Mouse (Mus musculus) R1 (cell line): Measurements from ENCODE around the gene Patl2.
A peak's percentile ranks its signal among the peaks of the same experiment; 100 is the strongest.
"Not testable (repeated sequence)": the region's sequence is repeated elsewhere in the genome, so short reads cannot be mapped to it uniquely, and the experiment has no call there.

Source experiments
- DNase-seq: peaks from one replicate; pipeline ENCODE4 v3.0.0-alpha.2; 2018; ENCODE audit warnings: low read depth, low spot score

The Patl2 gene

DNA sequence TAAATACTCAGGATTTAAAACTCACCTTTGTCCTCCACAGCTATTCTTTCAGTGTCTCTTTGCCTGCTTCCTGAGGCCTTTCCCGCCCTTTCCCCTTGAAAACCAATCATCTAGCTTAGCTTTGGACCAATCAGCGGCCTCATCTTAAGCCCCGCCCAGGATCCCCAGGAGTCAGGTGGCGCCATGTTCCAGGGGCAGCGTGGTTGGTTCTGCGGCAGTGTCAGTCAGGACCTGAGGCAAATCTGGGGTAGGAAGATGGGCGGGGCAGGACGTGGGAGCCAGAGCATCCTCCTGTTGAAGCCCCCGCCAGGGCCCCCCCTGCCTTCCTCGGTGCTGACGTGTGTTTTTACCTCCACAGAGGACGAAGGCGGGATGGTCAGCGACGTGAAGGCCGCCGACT lies at the start of gene Patl2, which contains the start of gene Terb2:
Gene Patl2 (minus strand): TSS at position 84 of the 400 bp plus-strand sequence.
Gene Terb2 (plus strand): TSS at position 167 of the 400 bp plus-strand sequence.
- DNase-seq = peak; percentile 97

DNA sequence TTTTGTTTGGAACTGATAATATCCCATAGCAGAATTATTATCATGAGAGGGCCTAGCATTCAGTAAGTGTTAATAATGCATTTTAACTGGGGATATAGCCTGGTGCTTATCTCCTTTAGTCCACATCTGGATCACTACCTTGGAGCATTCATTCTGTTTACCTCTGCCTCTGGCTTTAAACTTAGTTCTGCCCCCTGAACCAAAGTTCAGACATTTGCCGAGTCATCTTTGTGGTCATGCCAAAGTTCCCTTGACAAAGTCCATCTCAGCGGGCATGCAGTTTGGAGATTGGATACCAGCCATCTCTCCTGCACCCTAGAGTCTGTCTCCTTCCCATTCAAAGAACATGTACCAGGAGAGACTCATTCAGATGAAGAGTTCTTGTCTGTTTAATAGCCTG lies 49.4 kb upstream of the Patl2 start:
- no peak for DNase-seq

DNA sequence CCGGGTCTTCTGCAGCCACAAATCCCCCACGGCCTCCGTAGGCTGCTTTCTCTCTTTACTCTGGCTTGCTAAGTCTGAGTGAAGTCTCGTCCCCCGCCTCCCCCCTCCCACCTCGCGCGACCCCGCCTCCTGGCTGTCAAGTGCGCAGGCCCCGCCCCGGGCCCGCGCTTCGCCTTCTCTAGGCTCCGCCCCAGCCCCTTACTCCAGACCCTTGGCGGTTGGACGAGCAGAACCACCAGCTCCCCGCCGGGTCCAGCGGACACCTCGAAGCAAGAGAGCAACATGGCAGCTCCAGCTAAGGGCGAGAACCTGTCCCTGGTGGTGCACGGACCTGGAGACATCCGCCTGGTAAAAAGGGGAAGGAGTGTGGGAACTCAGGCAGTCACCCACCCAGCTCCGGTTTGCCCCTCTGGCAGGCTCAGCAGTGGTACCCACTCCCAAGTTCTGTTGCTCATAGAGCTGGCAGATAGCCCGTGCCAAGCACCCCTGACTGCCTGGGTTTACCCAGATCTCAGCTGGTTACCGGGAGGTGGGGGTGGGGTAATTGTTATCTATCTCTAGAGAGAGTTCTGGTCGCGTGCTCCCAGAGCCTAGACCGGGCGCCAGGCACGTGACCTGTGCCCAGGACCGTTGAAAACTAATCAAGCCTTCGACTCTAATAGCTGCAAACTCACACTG lies 48.8 kb upstream of the Patl2 start, which contains the start of gene Sord:
Gene Sord (plus strand): TSS at position 139 of the 678 bp plus-strand sequence.
- peak; percentile 88 for DNase-seq

DNA sequence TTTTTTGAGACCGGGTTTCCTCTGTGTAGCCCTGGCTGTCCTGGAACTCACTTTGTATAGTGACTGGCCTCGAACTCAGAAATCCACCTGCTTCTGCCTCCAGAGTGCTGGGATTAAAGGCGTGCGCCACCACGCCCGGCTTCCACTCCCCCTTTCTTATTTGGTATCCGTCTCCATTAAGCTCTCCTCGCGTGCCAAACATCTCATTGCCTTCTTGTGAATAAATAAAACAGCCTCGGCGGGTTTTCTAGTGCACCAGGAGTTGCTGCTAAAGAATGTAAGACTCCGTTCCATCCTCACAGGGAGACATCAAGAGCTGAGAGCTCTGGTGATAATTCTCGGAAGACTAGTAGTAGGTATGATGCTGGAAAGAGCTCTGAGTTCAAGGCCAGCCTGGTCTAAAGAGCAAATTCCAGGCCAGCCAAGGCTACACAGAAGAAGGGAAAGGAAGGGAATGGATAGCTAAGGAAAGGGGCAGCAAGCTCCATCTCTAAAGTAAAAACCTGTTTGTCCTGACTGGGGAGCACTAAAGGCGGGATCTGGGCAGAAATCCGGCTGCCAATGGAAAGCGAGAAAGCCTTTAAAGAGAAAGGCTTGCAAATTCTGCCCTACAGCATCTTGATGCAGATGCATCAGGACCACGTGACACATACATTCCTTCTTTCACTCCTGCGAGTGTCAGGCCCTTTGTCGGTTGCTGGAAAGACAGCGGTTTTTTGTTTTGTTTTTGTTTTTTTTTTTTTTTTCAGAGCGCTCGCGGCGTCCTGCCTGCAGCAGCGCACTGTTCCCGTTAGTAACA lies 48.0 kb upstream of the Patl2 start:
- peak; percentile 65 for DNase-seq

DNA sequence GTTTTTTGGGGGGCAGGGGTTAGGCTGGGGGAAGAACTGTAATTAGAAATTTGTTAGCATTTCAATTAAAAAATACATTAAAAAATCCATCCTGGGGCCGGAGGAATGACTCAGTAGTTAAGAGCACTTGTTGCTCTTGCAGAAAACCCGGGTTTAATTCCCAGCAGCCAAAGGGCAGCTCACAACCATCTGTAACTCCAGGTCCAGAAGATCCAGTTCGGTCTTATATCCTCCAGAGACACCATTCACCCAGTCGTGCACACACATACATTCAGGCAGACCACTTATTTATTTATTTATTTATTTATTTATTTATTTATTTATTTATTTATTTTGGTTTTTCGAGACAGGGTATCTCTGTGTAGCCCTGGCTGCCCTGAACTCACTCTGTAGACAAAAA lies 47.4 kb upstream of the Patl2 start:
- DNase-seq = no peak

DNA sequence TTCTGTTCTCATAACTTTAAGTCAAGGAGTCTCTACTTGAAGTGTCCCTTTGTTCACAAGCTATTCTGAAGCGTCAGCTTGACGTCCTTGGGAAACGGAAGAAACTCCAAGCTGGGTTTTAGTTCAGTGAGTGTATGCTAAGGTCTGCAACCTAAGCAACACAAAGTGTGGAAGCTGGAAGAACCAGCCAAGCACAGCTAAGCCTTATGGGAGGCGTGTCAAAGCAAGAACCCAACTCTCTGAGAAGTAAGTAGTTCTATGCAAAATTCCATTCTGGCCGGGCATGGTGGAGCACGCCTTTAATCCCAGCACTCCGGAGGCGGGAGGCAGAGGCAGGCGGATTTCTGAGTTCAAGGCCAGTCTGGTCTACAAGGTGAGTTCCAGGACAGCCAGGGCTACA lies 45.6 kb upstream of the Patl2 start:
- DNase-seq = peak; percentile 76

DNA sequence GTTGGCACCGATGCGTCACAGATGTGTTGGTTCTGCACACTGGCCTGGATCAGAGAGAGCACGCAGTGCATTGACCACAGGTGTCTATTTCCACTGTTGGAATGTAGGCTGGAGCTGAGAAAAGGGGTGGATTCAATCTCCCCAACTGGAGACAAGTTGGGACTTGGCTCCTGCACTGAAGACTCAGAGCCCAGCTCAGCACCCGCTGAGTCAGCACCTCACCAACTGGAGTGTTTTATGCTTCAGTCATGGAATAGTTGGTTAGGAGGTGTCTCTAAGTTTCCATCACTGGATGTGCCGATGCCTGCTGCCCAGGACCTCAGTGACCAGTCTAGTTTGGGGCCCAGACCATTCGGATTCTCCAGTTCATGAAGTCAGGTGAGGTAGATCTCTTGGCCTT lies 44.4 kb upstream of the Patl2 start:
- DNase-seq = no peak

DNA sequence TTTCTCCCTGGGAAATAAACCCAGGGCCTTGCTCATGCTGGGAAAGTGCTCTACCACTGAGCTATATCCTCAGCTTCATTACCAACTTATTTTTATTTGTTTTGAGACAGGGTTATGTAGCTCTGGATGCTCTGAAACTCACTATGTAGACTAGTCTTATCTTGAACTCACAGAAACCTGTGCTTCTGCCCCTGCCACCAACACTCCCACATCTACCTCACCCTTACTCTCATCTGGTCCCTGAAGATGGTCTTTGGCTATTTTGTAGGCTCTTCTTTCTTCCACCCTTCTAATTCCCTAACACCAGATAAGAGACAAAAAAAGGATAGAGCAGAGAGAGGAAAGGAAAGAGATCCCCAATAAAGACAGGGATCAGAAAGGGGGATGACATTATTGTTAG lies 37.7 kb upstream of the Patl2 start:
- no peak for DNase-seq

DNA sequence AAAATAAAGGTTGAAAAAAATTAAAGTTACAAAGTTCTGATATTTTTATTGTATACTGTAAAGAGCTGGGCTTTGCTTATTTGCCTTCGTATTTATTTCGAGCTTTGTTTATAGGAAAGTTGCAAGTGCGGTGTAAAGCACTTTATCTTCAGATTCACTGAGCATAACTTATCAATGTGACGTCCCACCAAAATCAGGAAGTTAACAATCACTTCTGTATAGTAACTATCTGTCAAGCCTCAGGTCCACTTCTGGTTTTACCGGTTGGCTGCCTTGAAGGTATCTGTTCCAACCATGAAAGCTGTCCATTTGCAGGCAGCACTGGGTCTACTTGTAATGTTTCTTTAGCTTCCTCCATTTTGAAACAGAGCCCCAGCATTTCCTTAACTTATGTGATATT lies 36.3 kb upstream of the Patl2 start:
- no peak for DNase-seq

DNA sequence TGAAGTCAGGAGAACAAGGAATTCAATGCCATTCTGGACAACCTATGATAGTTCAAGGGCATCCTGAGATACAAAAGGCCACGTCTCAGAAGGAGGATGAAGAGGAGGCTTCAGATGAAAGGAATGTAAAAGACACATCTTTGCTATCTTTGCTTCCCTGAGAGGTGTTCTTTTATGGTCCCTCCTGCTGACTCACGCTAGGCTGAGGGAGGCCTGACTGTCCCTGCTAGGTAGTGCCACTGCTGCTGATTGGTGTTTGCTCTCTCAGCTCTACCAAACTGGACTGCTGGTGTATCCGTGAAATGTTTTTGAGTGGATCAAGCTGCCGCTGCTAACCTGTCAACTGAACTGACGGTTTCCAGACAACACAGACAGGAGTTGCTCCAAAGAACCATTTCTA lies 35.8 kb upstream of the Patl2 start:
- no peak for DNase-seq

DNA sequence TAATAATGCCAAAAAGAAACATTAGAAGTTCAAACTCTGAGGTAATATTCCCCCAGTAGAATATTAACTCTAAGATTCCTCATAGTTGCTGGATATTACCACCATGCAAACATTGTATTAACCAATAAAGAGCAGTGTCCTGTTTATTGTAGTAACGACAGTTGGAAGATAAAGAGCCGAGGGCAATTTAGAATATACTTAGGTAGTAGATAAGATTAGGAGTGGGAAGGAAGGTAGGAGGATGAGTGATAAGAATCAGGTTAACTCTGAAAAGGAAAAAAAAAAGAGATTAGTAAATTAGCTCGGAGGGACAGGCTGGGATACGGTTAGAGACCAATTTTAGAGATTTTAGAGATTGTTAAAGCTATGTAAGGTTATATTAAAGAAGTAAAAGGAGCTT lies 35.4 kb upstream of the Patl2 start:
- no peak for DNase-seq

DNA sequence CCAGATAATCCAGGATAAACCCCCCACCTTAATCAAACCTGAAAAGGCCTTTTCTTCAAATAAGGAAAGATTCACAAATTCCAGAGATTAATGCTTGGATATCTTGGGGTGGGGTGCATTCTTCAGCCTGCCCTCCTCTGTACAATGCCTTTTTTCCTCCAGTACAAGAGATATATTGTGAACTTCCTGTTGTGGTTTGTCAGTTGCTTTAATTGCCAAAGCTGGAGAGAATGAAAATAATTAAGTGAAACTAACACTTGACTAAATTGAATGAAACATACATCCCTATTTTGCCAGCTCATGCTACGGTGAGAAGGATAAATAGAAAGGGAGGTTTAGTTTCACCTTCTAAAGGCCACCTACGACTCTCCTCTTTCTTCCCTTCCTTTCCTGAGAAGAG lies 32.2 kb upstream of the Patl2 start:
- DNase-seq = no peak

DNA sequence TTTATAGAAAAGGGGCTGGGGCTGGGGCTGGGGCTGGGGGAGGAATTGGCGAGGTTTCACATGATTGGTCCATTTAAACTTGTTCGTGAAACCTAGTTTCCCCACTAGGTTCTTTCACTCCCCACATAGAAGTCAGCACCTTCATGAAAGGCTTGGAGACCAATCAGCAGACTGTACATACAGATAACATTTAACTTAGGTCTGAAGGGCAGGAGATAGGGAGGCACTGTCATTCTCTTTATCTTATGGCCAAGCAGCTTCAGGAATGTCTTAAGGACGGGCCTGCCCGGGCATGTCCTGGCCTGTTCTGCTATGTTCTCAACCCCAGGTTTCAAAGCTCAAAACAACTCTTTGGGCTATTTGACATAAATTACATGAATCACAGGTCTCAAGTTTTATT lies 31.1 kb upstream of the Patl2 start:
- not testable (repeated sequence) for DNase-seq

DNA sequence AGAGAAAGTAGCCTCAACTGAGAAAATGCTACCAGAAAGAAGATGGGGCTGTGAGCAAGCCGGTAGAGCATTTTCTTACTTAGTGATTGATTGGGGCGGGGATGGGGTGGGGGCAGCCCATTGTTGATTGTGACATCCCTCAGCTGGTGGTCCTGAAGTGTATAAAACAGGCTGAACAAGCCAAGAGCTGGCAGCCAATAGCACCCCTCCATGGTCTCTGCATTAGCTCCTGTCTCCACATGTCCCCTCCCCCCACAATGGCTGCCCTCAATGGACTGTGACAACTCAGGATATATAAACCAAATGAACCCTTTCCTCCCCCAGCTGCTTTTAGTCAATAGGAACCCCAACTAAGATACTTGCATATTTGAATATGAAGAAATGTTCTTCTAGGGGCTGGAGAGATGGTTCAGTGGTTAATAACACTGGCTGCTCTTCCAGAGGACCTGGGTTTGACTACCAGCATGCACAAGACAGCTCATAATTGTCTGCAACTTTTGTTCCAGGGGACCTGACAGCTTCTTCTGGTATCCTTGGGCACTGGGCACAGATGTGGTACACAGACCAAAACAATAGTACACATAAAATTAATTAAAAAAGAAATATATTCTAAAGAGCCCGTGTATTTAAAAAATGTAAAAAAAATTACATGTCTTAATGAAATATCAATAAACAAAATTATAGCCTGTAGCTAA lies 24.7 kb upstream of the Patl2 start:
- DNase-seq = peak; percentile 30

DNA sequence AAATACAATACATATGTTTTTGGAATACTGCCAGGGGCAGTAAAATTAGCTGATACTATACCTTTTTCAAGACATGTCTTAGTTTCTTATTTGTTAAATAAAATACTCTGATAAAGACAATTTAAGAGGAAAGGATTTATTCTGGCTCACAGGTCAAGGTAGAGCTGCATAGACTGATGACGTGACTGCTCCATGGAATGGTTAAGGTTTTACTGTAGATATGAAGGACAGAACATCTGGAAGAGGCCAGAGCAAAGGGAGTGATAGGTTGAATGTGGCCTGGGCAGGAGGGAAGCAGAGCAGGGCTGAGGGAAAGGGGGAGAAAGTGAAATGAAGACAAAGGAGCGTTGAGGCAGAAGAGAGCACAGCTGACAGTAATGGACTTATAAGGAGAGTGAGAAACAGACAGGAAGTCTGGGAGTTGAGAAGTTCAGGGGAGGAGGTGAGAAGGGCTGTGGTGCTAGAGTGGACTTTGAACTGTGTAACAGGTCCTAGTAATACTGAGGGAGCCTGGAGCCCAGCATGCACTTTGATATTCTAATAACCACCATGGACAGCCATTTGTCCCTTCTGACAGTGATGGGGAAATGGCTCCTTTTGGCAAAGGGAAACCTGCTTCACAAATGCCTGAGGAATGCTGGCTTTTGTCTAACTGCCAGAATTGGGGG lies 20.6 kb upstream of the Patl2 start:
- DNase-seq = no peak

DNA sequence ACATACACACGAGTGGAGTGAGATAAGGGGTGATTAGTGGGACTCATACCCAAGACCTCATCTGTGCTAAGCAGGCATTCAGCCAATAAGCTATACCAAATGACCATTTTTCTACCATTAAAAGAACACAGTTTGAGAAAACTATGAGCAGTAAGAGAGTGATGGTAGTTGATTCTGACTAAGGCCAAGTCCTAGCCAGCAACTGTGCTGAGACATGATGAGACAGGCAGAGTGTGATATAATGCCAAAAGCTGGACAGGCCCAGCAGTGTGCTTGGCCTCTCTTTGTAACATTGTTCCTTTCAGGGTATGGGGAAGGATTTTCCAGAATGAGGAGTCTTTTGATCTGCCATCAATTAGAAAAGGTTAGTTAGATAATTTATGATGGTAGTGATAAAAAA lies 15.5 kb upstream of the Patl2 start:
- no peak for DNase-seq

DNA sequence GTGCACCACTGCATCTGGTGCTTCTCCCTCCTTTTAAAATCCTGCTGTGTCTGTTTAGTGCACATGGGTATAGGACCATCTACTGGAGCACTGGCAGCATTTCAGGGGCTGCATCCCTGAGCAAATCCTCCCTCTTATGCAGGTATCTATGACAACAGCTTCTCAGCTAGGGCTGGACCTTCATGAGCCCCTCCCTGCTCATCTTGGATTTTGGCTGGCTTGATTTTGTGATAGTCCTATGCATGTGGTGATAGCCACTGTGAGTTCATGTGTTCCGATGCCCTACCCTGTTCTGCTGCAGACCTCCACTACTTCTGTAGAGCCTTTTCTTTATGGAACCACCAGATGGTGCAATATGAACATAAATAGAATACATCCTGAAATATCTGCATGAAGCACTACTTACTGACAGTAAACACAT lies 8.5 kb upstream of the Patl2 start:
- DNase-seq = no peak

DNA sequence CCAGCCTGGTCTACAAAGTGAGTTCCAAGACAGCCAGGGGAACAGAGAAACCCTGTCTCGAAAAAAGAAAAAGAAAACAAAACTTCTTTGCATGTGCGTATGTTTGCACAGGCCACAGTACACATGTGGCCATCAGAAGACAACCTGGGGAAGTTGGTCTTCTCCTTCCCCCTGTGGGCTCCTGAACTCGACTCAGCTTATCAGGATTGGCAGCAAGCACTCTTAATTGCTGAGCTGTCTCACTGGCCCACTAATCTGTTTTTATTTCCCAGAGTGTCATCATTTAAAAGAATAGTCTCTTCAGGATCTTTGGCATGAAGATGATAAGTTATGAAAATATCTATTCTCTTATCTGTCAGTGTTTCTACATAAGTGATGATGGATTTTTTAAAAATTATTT lies 5.9 kb upstream of the Patl2 start:
- no peak for DNase-seq

DNA sequence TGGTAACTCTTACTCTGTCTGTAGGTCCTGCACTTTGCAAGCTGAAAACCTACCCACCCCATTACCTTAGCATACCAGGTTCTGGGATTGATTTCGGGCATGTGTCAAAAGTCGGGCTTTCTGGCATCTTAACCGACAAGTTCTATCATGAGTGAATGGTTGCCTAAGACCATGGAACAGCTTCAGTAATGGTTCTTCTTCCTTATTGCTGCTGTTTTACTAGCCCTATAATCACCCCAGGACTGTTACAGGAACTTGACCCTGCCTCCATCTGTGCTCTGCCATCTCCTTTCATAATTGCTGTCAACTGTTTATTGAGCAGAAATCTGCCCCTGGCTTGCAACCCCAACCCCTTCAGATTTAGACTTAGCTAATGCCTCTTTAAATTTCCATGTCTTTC lies 762 bp upstream of the Patl2 start:
- no peak for DNase-seq

DNA sequence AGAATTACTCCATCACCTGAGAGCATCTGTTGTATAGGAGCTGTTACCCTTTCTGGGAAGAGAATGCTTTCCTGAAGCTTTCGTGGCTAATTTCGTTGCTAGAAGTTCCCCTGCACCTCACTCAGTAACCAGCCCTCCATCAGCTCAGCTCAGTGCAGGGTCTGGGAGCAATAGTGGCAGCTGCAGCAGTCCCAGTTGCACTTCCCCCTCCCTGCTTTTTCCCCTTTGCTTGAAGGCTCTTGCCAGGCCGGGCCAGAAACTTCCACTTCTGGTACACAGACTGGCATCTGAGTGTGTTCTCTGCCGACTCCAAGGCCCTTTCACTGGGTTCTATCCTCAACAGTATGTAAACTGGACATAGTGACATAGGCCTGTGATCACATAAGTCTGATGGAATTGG lies 903 bp downstream of the Patl2 start:
- DNase-seq = no peak

DNA sequence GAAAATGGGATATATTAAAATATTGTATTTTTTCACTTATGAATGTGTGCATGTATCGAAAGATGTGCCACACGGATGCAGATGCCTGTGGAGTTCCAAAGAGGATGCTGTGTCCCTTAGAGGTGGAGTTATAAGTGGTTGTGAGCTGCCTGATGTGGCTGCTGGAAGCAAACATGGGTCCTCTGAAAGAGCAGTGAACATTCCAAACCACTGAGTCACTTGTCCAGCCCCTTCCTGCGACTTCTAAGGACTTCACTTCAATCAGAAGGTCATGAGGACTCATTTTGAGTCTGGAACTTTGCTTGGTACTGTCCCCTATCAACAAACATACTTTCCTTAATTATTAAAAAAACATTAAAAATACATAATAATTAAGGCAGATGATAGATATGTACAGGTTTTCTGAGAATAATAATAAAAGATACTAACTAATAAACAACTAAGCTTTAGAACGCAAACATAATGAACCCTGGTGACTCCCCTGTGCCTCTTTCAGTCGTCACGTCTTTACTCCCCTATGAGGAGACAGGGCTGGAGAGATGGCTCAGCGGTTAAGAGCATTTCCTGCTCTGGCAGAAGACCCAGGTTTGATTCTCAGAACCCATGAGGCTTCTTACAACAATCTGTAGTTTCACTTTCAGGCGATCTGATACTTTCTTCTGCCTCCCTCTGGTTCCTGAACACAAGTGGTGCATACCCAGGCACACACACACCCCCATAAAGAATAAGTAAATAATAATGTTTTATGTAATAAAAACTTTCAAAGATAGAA lies 5.8 kb downstream of the Patl2 start:
- DNase-seq = peak; percentile 62
